Mouse (Mus musculus): ENCODE data around the gene Cdc42bpg.

GRCm38 (mm10) chr19:6264945-6265344, 41.3 kb upstream of the Cdc42bpg start:
- no peak for TF ChIP-seq CTCF (conservative IDR thresholded peaks at IDR 0.05; ENCODE audit: low read length)
- no peak for TF ChIP-seq POU5F1 (IDR thresholded peaks at IDR 0.05; ENCODE audit: borderline replicate concordance, low read length)
- no peak for TF ChIP-seq NANOG (IDR thresholded peaks at IDR 0.05; ENCODE audit: borderline replicate concordance, low read length)

Data from E14TG2a.4 (cell line).